8 mouse cellular contexts compared by ENCODE assay signal in the genomic region with DNA sequence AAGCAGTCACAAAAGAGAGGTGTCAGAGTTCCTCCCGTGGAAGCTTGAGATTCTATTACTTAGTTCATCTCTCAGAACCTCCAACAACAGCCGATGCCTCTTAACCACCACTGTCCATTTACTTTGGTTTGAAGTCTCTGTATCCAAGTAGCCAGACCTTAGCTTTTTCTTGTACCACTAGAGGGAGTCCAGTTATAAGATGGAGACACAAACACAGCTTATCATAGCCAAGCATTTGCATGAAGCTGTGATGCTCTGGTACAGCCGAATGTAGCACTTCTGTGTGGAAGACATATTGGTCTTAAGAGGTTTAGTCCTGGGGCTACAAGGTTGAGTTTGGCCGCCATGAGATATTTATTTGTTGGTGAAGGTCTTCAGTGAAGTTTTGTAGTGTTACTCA. TPM values are rescaled to one million over a fixed set of nuclear protein-coding genes. Genes with fewer than 3 reads are reported as not detected.
A peak's percentile ranks its signal among the peaks of the same experiment; 100 is the strongest.
DNase-seq lines count a peak whose midpoint lies in the region; ATAC-seq and TF ChIP-seq lines count a peak whose summit lies in the region.

No protein-coding gene starts in this region.

- no peak overlapping the region for H3K4me3 ChIP-seq in hindbrain, embryonic 14.5 days (replicated peaks; ENCODE audit: low read length)
- H3K4me3 ChIP-seq in hindbrain, embryonic 10.5 days = no peak overlapping the region
- no peak overlapping the region for H3K4me3 ChIP-seq in neural tube, embryonic 11.5 days (ENCODE audit: low read depth, low read length)
- no peak overlapping the region for H3K4me3 ChIP-seq in forebrain, postnatal 0 days (ENCODE audit: low read depth, low read length)

- H3K4me2 ChIP-seq in hindbrain, embryonic 14.5 days (replicated peaks) = no peak overlapping the region
- H3K4me2 ChIP-seq in neural tube, embryonic 11.5 days (ENCODE audit: low read depth) = no peak overlapping the region
- H3K4me2 ChIP-seq in forebrain, postnatal 0 days (ENCODE audit: low read depth) = no peak overlapping the region

- no peak overlapping the region for H3K27ac ChIP-seq in hindbrain, embryonic 14.5 days
- no peak overlapping the region for H3K27ac ChIP-seq in hindbrain, embryonic 10.5 days
- no peak overlapping the region for H3K27ac ChIP-seq in neural tube, embryonic 11.5 days (ENCODE audit: low read depth, low read length)
- H3K27ac ChIP-seq in forebrain, postnatal 0 days (ENCODE audit: low read depth, low read length) = no peak overlapping the region

- peaks cover 6% of the 10 kb centered on the region; the same call in 1 of the 2 replicates for H3K9me3 ChIP-seq in hindbrain, embryonic 14.5 days (ENCODE audit: control insufficient read depth, low read length)
- 0 out of 2 replicates have a peak, but pooled peaks cover 6% of the 10 kb centered on the region for H3K9me3 ChIP-seq in hindbrain, embryonic 10.5 days
- no peaks in the 10 kb centered on the region for H3K9me3 ChIP-seq in neural tube, embryonic 11.5 days (ENCODE audit: control insufficient read depth, low read length)
- peaks cover 4% of the 10 kb centered on the region; the same call in 1 of the 2 replicates for H3K9me3 ChIP-seq in forebrain, postnatal 0 days (ENCODE audit: low read length)

- peak; percentile 78 for TF ChIP-seq CTCF in forebrain, postnatal 0 days (IDR thresholded peaks at IDR 0.05; ENCODE audit: low read depth)

- no peaks in the 10 kb centered on the region for H3K27me3 ChIP-seq in hindbrain, embryonic 14.5 days (ENCODE audit: control insufficient read depth, insufficient read depth, low read length)
- no peaks in the 10 kb centered on the region for H3K27me3 ChIP-seq in hindbrain, embryonic 10.5 days (ENCODE audit: insufficient read depth, poor library complexity, severe bottlenecking)
- H3K27me3 ChIP-seq in neural tube, embryonic 11.5 days (ENCODE audit: control insufficient read depth, insufficient read depth, low read length) = no peaks in the 10 kb centered on the region
- no peaks in the 10 kb centered on the region for H3K27me3 ChIP-seq in forebrain, postnatal 0 days (ENCODE audit: insufficient read depth, low read length)

- H3K4me1 ChIP-seq in hindbrain, embryonic 14.5 days (replicated peaks; ENCODE audit: control insufficient read depth, insufficient read depth, low read length) = no peaks in the 10 kb centered on the region
- no peaks in the 10 kb centered on the region for H3K4me1 ChIP-seq in hindbrain, embryonic 10.5 days (replicated peaks)
- H3K4me1 ChIP-seq in neural tube, embryonic 11.5 days (ENCODE audit: control insufficient read depth, insufficient read depth, low read length) = no peaks in the 10 kb centered on the region
- H3K4me1 ChIP-seq in forebrain, postnatal 0 days (ENCODE audit: insufficient read depth) = no peaks in the 10 kb centered on the region

- no peak for ATAC-seq in hindbrain, embryonic 14.5 days (ENCODE audit: low FRiP score)
- no peak for ATAC-seq in neural tube, embryonic 11.5 days (ENCODE audit: insufficient read depth, low FRiP score, low TSS enrichment)
- peak; percentile 51; the same call in 1 of the 2 replicates for ATAC-seq in forebrain, postnatal 0 days
- ATAC-seq in megakaryocyte progenitor cell, adult 5-6 weeks (replicated peaks; ENCODE audit: poor library complexity) = no peak
- ATAC-seq in megakaryocyte-erythroid progenitor cell, adult 5-6 weeks (replicated peaks; ENCODE audit: low FRiP score, low TSS enrichment, poor library complexity, severe bottlenecking) = no peak

- WGBS in hindbrain, embryonic 14.5 days = 70% methylated on average over 4 of the region's 4 CpGs
- WGBS in hindbrain, embryonic 10.5 days = 71% methylated on average over 4 of the region's 4 CpGs
- WGBS in neural tube, embryonic 11.5 days = 74% methylated on average over 4 of the region's 4 CpGs
- WGBS in forebrain, postnatal 0 days = 54% methylated on average over 4 of the region's 4 CpGs

- H3K9ac ChIP-seq in hindbrain, embryonic 14.5 days = no peak overlapping the region
- H3K9ac ChIP-seq in neural tube, embryonic 11.5 days (ENCODE audit: low read length) = no peak overlapping the region
- no peak overlapping the region for H3K9ac ChIP-seq in forebrain, postnatal 0 days

- no peaks in the 10 kb centered on the region for H3K36me3 ChIP-seq in hindbrain, embryonic 14.5 days (replicated peaks; ENCODE audit: control insufficient read depth, insufficient read depth)
- H3K36me3 ChIP-seq in hindbrain, embryonic 10.5 days = no peaks in the 10 kb centered on the region
- H3K36me3 ChIP-seq in neural tube, embryonic 11.5 days (ENCODE audit: control insufficient read depth, insufficient read depth, low read length) = no peaks in the 10 kb centered on the region
- no peaks in the 10 kb centered on the region for H3K36me3 ChIP-seq in forebrain, postnatal 0 days (ENCODE audit: insufficient read depth)

- peak; percentile 78 for DNase-seq in hindbrain, embryonic 14.5 days (ENCODE audit: low spot score)
- no peak for DNase-seq in hindbrain, embryonic 10.5 days (ENCODE audit: low spot score)
- DNase-seq in neural tube, embryonic 11.5 days (ENCODE audit: low spot score) = peak; percentile 14
- no peak for DNase-seq in neural tube, embryonic 10.5 days (ENCODE audit: extremely low spot score, low spot score)
- peak; percentile 46 for DNase-seq in forebrain, postnatal 0 days
- peak; percentile 41 for DNase-seq in telencephalon, adult 2 months (ENCODE audit: low read depth, low spot score)

RNA-seq across cellular contexts. Expression of a gene that starts 48.1 kb away (rescaled TPM):
- 2.2 and 2.7 TPM in 2 replicates for polyA plus RNA-seq in hindbrain, embryonic 14.5 days (2014; fragmentation: Nextera tagmentation; extraction: Ambion mirVana)
- polyA plus RNA-seq in hindbrain, embryonic 10.5 days (2016; fragmentation: Nextera tagmentation; extraction: Ambion mirVana) = 0.63 and 0.70 TPM in 2 replicates
- 0.68 and 0.82 TPM in 2 replicates for polyA plus RNA-seq in neural tube, embryonic 11.5 days (2014; fragmentation: Nextera tagmentation; extraction: Ambion mirVana)
- 6.0 and 7.8 TPM in 2 replicates for total RNA-seq in forebrain, postnatal 0 days (2014; rRNA removed)
- polyA plus RNA-seq in forebrain, postnatal 0 days (2015; fragmentation: Nextera tagmentation; extraction: Ambion mirVana) = 1.3 and 2.2 TPM in 2 replicates
- not detected in 2 replicates for total RNA-seq in megakaryocyte progenitor cell, adult 5-6 weeks (2015)
- not detected in 2 replicates for total RNA-seq in megakaryocyte progenitor cell, adult 5-6 weeks (2017)
- not detected in 2 replicates for total RNA-seq in megakaryocyte-erythroid progenitor cell, adult 5-6 weeks (2014; fragmentation: Nextera tagmentation)
- not detected in 2 replicates for total RNA-seq in megakaryocyte-erythroid progenitor cell, adult 5-6 weeks (2017)

Comparison
In these comparisons a context has a peak if more than half of its experiments do, and no peak if none do; other contexts are left out.
1. DNase-seq: peak in hindbrain, embryonic 14.5 days (single experiment), neural tube, embryonic 11.5 days (single experiment), forebrain, postnatal 0 days (single experiment) and telencephalon, adult 2 months (single experiment); none in hindbrain, embryonic 10.5 days (single experiment) and neural tube, embryonic 10.5 days (single experiment).